Mouse (Mus musculus) heart, adult 9 months (tissue): ENCODE data around the gene Troap.
"Not testable (repeated sequence)": the region's sequence is repeated elsewhere in the genome, so short reads cannot be mapped to it uniquely, and the experiment has no call there.

Experiments
- DNase-seq, 2 experiments: peaks; one replicate each; pipeline ENCODE4 v3.0.0; 2022; ENCODE audit warnings: low spot score in 2 of 2

The Troap gene

GRCm38 (mm10) chr15:99040920-99041856 lies 33.2 kb upstream of the Troap start:
- no peak for DNase-seq

- no peak for DNase-seq
Observed at GRCm38 (mm10) chr15:99042334-99042733, 32.0 kb upstream of the Troap start.

GRCm38 (mm10) chr15:99044854-99045253 lies 29.5 kb upstream of the Troap start:
- DNase-seq = no peak

- not testable (repeated sequence) for DNase-seq
Observed at GRCm38 (mm10) chr15:99045734-99046133, 28.6 kb upstream of the Troap start.

- peak in 1 of 2 experiments; percentile 60 for DNase-seq
Observed at GRCm38 (mm10) chr15:99049473-99050253, 24.7 kb upstream of the Troap start.

- DNase-seq = no peak
Observed at GRCm38 (mm10) chr15:99053373-99053772, 21.0 kb upstream of the Troap start.

- DNase-seq = no peak
Observed at GRCm38 (mm10) chr15:99055040-99055439, 19.3 kb upstream of the Troap start, which contains the start of gene Prph. TSS of gene Prph (plus strand) at chr15:99055174.

GRCm38 (mm10) chr15:99055511-99055961 lies 18.8 kb upstream of the Troap start:
- DNase-seq = no peak

GRCm38 (mm10) chr15:99056332-99056731 lies 18.0 kb upstream of the Troap start:
- DNase-seq = no peak

- DNase-seq = no peak
Observed at GRCm38 (mm10) chr15:99065557-99066165, 8.7 kb upstream of the Troap start.

GRCm38 (mm10) chr15:99071988-99072387 lies 2.4 kb upstream of the Troap start:
- no peak for DNase-seq

- DNase-seq = peak; percentile 98
Observed at GRCm38 (mm10) chr15:99074600-99075333, 392 bp downstream of the Troap start.

GRCm38 (mm10) chr15:99076011-99076410 lies 1.6 kb downstream of the Troap start:
- DNase-seq = not testable (repeated sequence)

- no peak for DNase-seq
Observed at GRCm38 (mm10) chr15:99078181-99078910, 4.0 kb downstream of the Troap start.

- DNase-seq = no peak
Observed at GRCm38 (mm10) chr15:99079804-99080203, 5.4 kb downstream of the Troap start.

- no peak for DNase-seq
Observed at GRCm38 (mm10) chr15:99082322-99082721, 7.9 kb downstream of the Troap start.

GRCm38 (mm10) chr15:99082840-99083239 lies 8.5 kb downstream of the Troap start:
- DNase-seq = no peak

GRCm38 (mm10) chr15:99083258-99083657 lies 8.9 kb downstream of the Troap start:
- no peak for DNase-seq

- DNase-seq = no peak
Observed at GRCm38 (mm10) chr15:99083867-99084557, 9.6 kb downstream of the Troap start.

GRCm38 (mm10) chr15:99084618-99085017 lies 10.2 kb downstream of the Troap start:
- DNase-seq = no peak
